19 mouse cellular contexts compared by ENCODE assay signal in genomic region chr17:80941857-80942256, GRCm38 (mm10). TPM values are rescaled to one million over a fixed set of nuclear protein-coding genes. Genes with fewer than 3 reads are reported as not detected.
DNase-seq lines count a peak whose midpoint lies in the region; ATAC-seq and TF ChIP-seq lines count a peak whose summit lies in the region.
"Had no signal": no experiment of that assay in that cellular context is flagged by ENCODE, and none has a peak within 500 bp of the region (broad histone marks: within the 10 kb centered on the region; RNA-seq: fewer than 3 reads in every experiment).

No protein-coding gene starts in this region.

- TF ChIP-seq CTCF in forebrain, postnatal 0 days (IDR thresholded peaks at IDR 0.05; ENCODE audit: low read depth), result peak; percentile 19
- TF ChIP-seq CTCF in layer of hippocampus, adult 2 months (conservative IDR thresholded peaks at IDR 0.05), result peak; percentile 33

- WGBS in forebrain, postnatal 0 days, result 51% methylated on average over 11 of the region's 11 CpGs
- WGBS in forebrain, embryonic 12.5 days, result 77% methylated on average over 11 of the region's 11 CpGs
- WGBS in midbrain, embryonic 14.5 days, result 63% methylated on average over 11 of the region's 11 CpGs
- 53% methylated on average over 11 of the region's 11 CpGs for WGBS in midbrain, embryonic 16.5 days

- H3K4me2 ChIP-seq in forebrain, postnatal 0 days (ENCODE audit: low read depth), result no peak overlapping the region
- H3K4me2 ChIP-seq in forebrain, embryonic 12.5 days, result no peak overlapping the region
- no peak overlapping the region for H3K4me2 ChIP-seq in midbrain, embryonic 14.5 days (ENCODE audit: low read length)
- H3K4me2 ChIP-seq in midbrain, embryonic 16.5 days (ENCODE audit: low read length), result no peak overlapping the region
- H3K4me2 ChIP-seq: embryonic facial prominence, embryonic 13.5 days; heart, embryonic 13.5 days had no signal

- H3K36me3 ChIP-seq in forebrain, postnatal 0 days (ENCODE audit: insufficient read depth), result no peaks in the 10 kb centered on the region
- no peaks in the 10 kb centered on the region for H3K36me3 ChIP-seq in forebrain, embryonic 12.5 days (replicated peaks)
- no peaks in the 10 kb centered on the region for H3K36me3 ChIP-seq in midbrain, embryonic 14.5 days (ENCODE audit: control insufficient read depth, insufficient read depth, low read length)
- H3K36me3 ChIP-seq in midbrain, embryonic 16.5 days (ENCODE audit: control insufficient read depth, insufficient read depth, low read length), result no peaks in the 10 kb centered on the region
- H3K36me3 ChIP-seq: embryonic facial prominence, embryonic 13.5 days; heart, embryonic 13.5 days had no signal

- ATAC-seq in forebrain, postnatal 0 days, result no peak
- no peak for ATAC-seq in forebrain, embryonic 12.5 days (ENCODE audit: low FRiP score)
- ATAC-seq in midbrain, embryonic 14.5 days (ENCODE audit: low FRiP score, low TSS enrichment), result no peak
- no peak for ATAC-seq in midbrain, embryonic 16.5 days
- ATAC-seq: forebrain, embryonic 14.5 days had no signal

- peak; percentile 36 for DNase-seq in forebrain, postnatal 0 days
- DNase-seq in layer of hippocampus, adult 2 months (ENCODE audit: low spot score in 2 of 2), result no peak
- no peak for DNase-seq in layer of hippocampus, postnatal 25 days (ENCODE audit: extremely low spot score in 1 of 2, low spot score in 1 of 2)
- DNase-seq in midbrain, embryonic 14.5 days, result no peak
- DNase-seq in brain, adult 2 months (ENCODE audit: low read depth, low spot score), result peak; percentile 60
- no peak for DNase-seq in gastrocnemius, postnatal 25 days
- DNase-seq: adrenal gland, postnatal 10 days; cerebellum, adult 11-12 months; cerebellum, adult 9-10 months; cerebellum, postnatal 25 days; gastrocnemius, postnatal 10 days; heart, postnatal 36 days had no signal

- H3K27ac ChIP-seq in forebrain, postnatal 0 days (ENCODE audit: low read depth, low read length), result no peak overlapping the region
- H3K27ac ChIP-seq in forebrain, embryonic 12.5 days, result no peak overlapping the region
- H3K27ac ChIP-seq in layer of hippocampus, adult 2 months, result peak overlapping the region; percentile 72
- peak overlapping the region; percentile 10; the same call in 1 of the 2 replicates for H3K27ac ChIP-seq in midbrain, embryonic 14.5 days (replicated peaks; ENCODE audit: low read depth, low read length)
- no peak overlapping the region for H3K27ac ChIP-seq in midbrain, embryonic 16.5 days (ENCODE audit: low read length)
- H3K27ac ChIP-seq: embryonic facial prominence, embryonic 13.5 days; heart, embryonic 13.5 days had no signal

- H3K9me3 ChIP-seq in forebrain, postnatal 0 days (ENCODE audit: low read length), result no peaks in the 10 kb centered on the region
- H3K9me3 ChIP-seq in forebrain, embryonic 12.5 days, result no peaks in the 10 kb centered on the region
- no peaks in the 10 kb centered on the region for H3K9me3 ChIP-seq in midbrain, embryonic 14.5 days (ENCODE audit: control insufficient read depth, low read length)
- H3K9me3 ChIP-seq in midbrain, embryonic 16.5 days (replicated peaks; ENCODE audit: control insufficient read depth, low read length, poor library complexity, severe bottlenecking), result no peaks in the 10 kb centered on the region
- H3K9me3 ChIP-seq: embryonic facial prominence, embryonic 13.5 days; heart, embryonic 13.5 days had no signal

- H3K4me1 ChIP-seq in forebrain, postnatal 0 days (ENCODE audit: insufficient read depth), result no peaks in the 10 kb centered on the region
- H3K4me1 ChIP-seq in forebrain, embryonic 12.5 days, result peaks cover 20% of the 10 kb centered on the region; the same call in 1 of the 2 replicates
- H3K4me1 ChIP-seq in midbrain, embryonic 14.5 days (ENCODE audit: control insufficient read depth, insufficient read depth, low read length), result peaks cover 18% of the 10 kb centered on the region
- peaks cover 8% of the 10 kb centered on the region; the same call in 1 of the 2 replicates for H3K4me1 ChIP-seq in midbrain, embryonic 16.5 days (ENCODE audit: control insufficient read depth, insufficient read depth, low read length)
- H3K4me1 ChIP-seq: embryonic facial prominence, embryonic 13.5 days had no signal

- H3K9ac ChIP-seq in forebrain, postnatal 0 days, result no peak overlapping the region
- H3K9ac ChIP-seq in forebrain, embryonic 12.5 days, result no peak overlapping the region
- no peak overlapping the region for H3K9ac ChIP-seq in midbrain, embryonic 14.5 days (replicated peaks; ENCODE audit: low read length)
- H3K9ac ChIP-seq in midbrain, embryonic 16.5 days (ENCODE audit: low read depth, low read length), result no peak overlapping the region
- H3K9ac ChIP-seq: embryonic facial prominence, embryonic 13.5 days; heart, embryonic 13.5 days had no signal

- H3K4me3 ChIP-seq in forebrain, postnatal 0 days (ENCODE audit: low read depth, low read length), result no peak overlapping the region
- H3K4me3 ChIP-seq in forebrain, embryonic 12.5 days (replicated peaks), result no peak overlapping the region
- no peak overlapping the region for H3K4me3 ChIP-seq in layer of hippocampus, adult 2 months
- no peak overlapping the region for H3K4me3 ChIP-seq in midbrain, embryonic 14.5 days (replicated peaks; ENCODE audit: low read depth, low read length)
- no peak overlapping the region for H3K4me3 ChIP-seq in midbrain, embryonic 16.5 days (ENCODE audit: low read depth, low read length)
- H3K4me3 ChIP-seq: embryonic facial prominence, embryonic 13.5 days; heart, embryonic 13.5 days had no signal

- no peaks in the 10 kb centered on the region for H3K27me3 ChIP-seq in forebrain, postnatal 0 days (ENCODE audit: insufficient read depth, low read length)
- peaks cover 19% of the 10 kb centered on the region for H3K27me3 ChIP-seq in forebrain, embryonic 12.5 days
- no peaks in the 10 kb centered on the region for H3K27me3 ChIP-seq in midbrain, embryonic 14.5 days (ENCODE audit: control insufficient read depth, insufficient read depth, low read length)
- H3K27me3 ChIP-seq in midbrain, embryonic 16.5 days (ENCODE audit: control insufficient read depth, insufficient read depth, low read depth, low read length), result no peaks in the 10 kb centered on the region

RNA-seq across cellular contexts. Expression of gene Tmem178, which starts 2.6 kb away (rescaled TPM):
- 33.3 and 35.2 TPM in 2 replicates for total RNA-seq in forebrain, postnatal 0 days (2014; rRNA removed)
- polyA plus RNA-seq in forebrain, postnatal 0 days (2015; fragmentation: Nextera tagmentation; extraction: Ambion mirVana), result 34.0 and 34.6 TPM in 2 replicates
- polyA plus RNA-seq in forebrain, embryonic 12.5 days (2016; fragmentation: Nextera tagmentation; extraction: Ambion mirVana), result 23.9 and 24.1 TPM in 2 replicates
- 100 to 1,000 TPM; 101 to 111 TPM for total RNA-seq in layer of hippocampus, adult 2 months (2021)
- 100 to 1,000 TPM; 102 to 109 TPM for total RNA-seq in layer of hippocampus, postnatal 25 days (2021)
- polyA plus RNA-seq in midbrain, embryonic 14.5 days (2014; fragmentation: Nextera tagmentation; extraction: Ambion mirVana), result 30.5 and 31.3 TPM in 2 replicates
- 20.8 and 23.9 TPM in 2 replicates for polyA plus RNA-seq in midbrain, embryonic 16.5 days (2015; fragmentation: Nextera tagmentation; extraction: Ambion mirVana)
- total RNA-seq in gastrocnemius, postnatal 25 days (2021), result under 1 TPM; 0.20 to 0.27 TPM
- total RNA-seq: MEL had no signal
- polyA plus RNA-seq: C2C12 had no signal

Comparison
In these comparisons a context has a peak if more than half of its experiments do, and no peak if none do; other contexts are left out.
1. H3K27ac ChIP-seq: peak in layer of hippocampus, adult 2 months (single experiment) and midbrain, embryonic 14.5 days (single experiment); none in forebrain, postnatal 0 days (single experiment), forebrain, embryonic 12.5 days (single experiment) and midbrain, embryonic 16.5 days (single experiment).
2. DNase-seq: peak in forebrain, postnatal 0 days (single experiment) and brain, adult 2 months (single experiment); none in layer of hippocampus, adult 2 months (0 of 2), layer of hippocampus, postnatal 25 days (0 of 2), midbrain, embryonic 14.5 days (single experiment) and gastrocnemius, postnatal 25 days (single experiment).
3. RNA of gene Tmem178, which starts 2.6 kb away (total RNA-seq): 101 to 111 TPM in layer of hippocampus, adult 2 months, 102 to 109 TPM in layer of hippocampus, postnatal 25 days and 33.3 to 35.2 TPM in forebrain, postnatal 0 days; 0.20 to 0.27 TPM in gastrocnemius, postnatal 25 days; every median in the first group is over 10 times any median in the second.